Mouse (Mus musculus) thymus, postnatal 0 days (tissue): Measurements from ENCODE around the gene Pgbd5. TPM values are rescaled to one million over a fixed set of nuclear protein-coding genes. Genes with fewer than 3 reads are reported as not detected.

ENCODE experiments used
- DNase-seq: peaks from one replicate; pipeline ENCODE4 v3.0.0-alpha.2; 2015; ENCODE audit warnings: low spot score
- polyA plus RNA-seq: library from polyadenylated mRNA; unstranded; fragments of >200 nt; fragmentation: Nextera tagmentation; extraction: Ambion mirVana; gene quantifications from 2 replicates; pipeline ENCODE4 v1.2.1, GENCODE M21; 2015

The Pgbd5 gene
- polyA plus RNA-seq, 1 experiment from 2014 or later, result 0.25 TPM

DNA sequence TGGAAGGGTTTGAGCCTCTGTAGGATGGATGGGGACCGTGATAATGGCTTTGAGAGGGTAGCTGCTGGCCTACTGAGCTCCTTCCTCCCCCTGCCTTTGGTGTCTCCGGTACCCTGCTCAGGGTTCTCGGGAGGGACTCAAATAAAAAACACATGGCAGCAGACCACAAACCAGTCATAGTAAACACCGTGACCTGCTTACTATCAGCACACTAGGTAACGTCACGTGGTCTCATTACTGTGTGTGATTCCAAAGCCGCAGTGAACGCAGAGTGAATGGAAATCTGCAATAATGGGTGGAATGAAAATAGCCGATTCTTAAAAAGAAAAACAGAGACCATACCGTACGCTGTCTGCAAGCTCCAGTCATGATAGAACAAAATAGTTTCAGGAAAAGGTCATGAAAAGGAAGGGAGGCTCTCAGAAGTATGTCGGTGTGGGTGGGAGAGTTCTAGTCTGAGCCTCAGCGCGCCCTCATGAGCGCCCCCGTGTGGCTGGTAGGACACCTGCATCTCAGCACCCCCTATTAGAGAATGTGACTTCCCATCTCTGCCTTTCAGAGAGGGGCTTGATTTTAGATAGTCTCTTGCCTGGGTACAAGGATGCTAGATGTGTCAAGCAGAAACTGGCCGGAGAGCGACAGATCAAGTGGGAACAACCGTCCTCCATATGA lies 92.5 kb downstream of the Pgbd5 start:
- DNase-seq, result peak; percentile 81

DNA sequence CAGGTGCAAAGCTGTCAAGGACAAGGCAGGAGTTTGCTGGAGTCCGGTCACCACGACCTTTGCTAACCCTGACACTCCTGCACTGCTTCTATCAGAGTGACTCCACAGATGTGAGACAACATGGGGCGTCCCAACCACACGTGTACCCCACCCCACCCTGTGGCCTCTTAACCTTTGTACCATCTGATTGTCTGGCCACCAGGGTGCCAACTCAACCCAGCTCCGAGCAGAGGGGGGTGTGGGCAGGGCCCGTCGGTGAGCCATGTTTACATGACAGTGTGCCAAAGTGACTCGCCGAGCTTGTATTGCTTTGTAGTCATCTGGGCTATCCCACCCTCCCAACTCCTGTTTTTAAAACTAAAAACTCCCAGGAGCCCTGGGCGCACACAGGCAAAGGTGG lies 94.4 kb downstream of the Pgbd5 start:
- no peak for DNase-seq

DNA sequence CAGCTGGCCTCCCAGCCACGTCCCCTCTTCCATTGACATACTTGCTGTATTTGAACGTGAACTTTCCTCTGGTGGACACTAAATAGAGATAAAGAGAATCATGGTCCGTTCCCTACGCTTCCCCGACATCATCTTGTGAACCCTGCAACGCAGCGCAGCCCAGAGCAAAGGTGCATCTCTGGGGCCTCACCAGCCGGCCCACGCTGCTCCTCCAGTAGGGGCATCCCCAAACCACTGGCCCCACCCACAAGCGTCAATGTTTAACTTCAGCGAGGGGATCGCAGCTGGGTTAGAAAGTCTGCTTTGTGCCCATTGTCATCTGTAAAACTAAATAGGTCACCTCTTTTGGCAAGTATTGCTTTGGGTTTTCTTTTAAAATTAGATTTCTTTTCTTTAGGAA lies 95.5 kb downstream of the Pgbd5 start:
- DNase-seq, result peak; percentile 53

DNA sequence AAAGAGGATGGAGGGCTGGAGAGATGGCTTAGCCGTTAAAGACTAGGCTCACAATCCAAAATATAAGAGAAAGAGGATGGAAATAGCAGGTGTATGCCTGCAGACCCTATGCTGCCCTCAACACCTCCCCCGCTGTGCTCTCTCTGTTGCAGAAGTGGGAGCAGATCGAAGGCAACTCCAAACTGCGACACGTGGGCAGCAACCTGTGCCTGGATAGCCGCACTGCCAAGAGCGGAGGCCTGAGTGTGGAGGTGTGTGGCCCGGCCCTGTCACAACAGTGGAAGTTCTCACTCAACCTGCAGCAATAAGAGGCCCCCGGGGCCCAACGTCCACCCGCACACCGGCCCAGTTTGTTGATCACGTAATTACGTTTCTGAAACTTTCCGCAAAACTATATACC lies 96.3 kb downstream of the Pgbd5 start:
- DNase-seq, result no peak

DNA sequence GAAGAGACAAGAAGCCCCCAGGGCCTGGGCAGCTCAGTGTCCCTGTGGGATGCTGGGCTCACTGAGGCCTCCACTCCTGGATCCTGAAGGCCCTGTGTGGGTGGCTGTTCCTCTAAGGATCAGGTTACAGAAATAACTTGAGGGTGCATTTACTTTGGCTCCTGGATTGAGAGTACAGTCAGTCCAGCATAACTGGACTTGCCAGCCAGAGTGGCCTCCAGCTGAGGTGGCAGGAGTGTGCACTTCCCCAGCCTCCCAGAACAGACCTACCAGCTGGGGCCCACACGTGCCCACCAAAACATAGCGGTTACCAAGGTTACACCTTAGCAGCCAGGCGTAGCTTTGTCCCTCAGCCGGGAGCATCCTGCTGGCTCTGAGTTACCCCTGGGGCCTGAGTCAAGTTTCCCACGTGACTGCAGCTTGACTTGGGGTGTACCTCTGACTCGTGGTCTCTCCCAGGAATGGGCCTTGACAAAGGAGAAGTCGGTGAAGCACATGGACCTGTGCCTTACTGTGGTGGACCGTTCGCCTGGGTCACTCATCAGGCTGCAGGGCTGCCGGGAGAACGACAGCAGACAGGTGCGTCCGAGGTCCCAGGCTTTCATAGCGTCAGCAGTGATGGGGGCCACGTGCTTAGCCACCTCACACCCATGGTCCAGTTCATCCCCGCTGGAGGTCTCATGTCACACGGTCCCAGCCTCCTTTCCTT lies 98.9 kb downstream of the Pgbd5 start:
- no peak for DNase-seq

DNA sequence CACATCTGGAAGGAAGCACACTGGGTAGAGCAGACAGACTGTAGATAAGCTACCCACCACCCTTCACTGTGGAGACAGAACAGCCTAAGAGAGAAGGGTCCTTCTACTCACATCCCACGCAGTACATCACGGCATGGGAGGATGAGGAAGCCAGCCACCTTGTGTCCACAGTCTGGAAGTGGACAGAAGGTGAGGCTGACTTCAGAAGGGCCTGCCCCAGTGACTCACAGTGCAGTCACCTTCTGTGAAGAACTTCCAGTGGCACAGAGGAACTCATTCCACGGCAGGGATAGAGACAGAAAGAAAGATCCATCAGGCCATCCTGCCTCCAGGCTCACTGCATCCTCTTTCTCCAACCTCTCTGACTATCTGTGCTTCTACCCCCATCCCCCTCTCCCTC lies 99.7 kb downstream of the Pgbd5 start:
- no peak for DNase-seq

DNA sequence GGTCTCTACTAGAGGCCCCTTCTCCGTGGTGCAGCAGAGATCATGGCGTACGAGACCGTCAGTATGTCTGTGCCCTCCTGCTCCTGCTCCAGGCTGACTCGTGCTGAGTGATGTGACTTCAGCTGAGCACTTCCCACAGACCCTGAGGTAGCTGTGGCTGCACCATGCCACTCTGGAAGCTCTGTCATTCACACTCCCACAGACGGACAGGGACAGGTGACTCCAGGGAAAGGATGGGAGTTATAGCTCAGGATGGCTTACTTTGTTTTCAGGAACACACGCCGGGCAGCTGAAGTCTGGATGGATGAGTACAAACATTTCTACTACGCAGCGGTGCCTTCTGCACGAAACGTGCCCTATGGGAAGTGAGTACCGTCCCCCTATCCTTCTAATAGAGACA lies 103.2 kb downstream of the Pgbd5 start:
- no peak for DNase-seq

DNA sequence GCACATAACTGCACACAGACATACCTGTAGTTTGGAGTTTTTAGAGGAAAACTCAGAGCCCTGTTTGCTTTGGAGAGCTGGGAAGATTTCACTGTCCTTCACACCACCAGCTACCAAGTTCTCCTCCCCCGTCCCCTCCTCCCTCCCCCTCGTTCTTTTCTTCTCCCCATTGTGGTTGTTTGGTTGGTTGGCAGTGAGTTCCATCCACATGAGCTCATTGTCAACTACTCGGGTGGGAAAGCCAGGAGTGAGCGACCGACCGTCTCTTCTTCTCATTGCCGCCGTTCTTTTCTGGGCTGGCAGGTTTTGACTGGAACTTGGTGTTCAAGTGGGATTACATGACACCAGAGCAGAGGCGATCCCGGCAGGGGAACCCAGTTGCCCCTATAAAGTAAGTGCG lies 107.8 kb downstream of the Pgbd5 start:
- DNase-seq, result no peak

DNA sequence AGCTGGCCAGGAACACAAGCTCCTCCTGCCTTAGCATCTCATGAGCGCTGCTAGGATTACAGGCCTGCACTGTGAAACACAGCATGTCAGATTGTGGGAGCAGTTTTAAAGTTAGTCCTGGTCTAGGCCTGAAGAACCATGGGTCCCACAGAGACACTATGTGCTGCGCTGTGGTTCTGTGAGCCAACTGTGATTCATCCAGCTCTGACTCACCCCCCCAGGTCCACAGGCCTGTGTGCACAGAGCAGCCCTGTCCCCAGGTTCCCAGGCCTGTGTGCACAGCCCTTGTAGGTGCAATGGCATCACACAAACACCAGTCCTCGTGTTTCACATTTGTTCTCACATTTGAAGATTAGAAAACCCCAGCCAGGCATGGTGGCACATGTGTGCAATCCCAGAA lies 108.4 kb downstream of the Pgbd5 start:
- DNase-seq, result no peak

DNA sequence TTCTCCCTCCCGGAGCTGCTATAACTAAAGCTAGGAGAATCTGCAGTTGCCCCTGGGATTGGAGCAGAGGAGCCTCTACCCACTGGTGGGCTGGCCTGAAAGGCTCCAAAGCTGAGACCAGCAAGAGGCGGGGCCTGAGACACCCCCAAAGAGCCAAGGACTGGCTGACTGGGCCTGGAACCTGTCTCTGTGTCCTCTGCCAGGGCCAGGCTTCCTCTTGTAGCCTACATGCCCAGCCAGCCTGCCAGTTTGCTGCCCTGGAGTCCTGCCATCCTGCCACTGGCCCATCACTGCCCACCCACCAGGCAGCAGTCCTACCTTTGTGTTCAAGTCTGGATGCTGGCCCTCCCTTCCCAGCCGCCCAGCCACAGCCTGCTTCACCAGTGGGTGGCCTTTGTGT lies 109.0 kb downstream of the Pgbd5 start:
- DNase-seq, result no peak

DNA sequence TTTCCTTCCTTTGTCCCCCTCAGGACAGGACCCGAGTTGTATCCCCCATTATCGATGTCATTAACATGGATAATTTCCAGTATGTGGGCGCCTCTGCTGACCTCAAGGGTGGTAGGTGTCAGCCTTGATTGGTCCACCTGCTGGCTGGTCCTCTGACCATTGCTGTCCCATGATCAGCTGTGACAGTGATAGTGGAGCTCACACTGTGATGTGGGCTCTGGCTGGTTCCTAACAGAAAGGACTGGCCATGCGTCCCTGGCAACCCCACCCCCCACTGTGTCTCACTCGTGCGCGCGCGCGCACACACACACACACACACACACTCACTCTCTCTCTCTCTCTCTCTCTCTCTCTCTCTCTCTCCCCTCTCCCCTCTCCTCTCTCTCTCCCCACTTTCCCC lies 109.8 kb downstream of the Pgbd5 start:
- DNase-seq, result no peak

DNA sequence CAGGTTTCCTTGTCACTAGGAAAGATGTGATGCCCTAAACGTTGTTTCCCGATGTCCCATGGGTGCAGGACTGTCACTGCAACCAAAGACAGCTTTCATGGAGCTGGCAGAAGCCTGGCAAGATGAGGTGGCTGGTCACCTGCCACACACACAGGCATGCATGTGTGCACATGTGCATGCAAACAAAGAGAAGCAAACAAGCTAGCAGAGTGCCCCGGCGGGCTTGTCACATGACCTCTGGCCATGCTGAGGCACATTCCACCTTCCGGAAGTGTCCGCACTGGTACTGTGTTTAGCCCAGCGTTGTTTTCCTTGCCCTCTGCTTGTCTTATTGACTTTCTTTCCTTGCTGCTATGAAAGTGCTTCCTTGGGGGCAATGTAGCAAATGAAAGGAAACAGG lies 111.2 kb downstream of the Pgbd5 start:
- DNase-seq, result no peak

DNA sequence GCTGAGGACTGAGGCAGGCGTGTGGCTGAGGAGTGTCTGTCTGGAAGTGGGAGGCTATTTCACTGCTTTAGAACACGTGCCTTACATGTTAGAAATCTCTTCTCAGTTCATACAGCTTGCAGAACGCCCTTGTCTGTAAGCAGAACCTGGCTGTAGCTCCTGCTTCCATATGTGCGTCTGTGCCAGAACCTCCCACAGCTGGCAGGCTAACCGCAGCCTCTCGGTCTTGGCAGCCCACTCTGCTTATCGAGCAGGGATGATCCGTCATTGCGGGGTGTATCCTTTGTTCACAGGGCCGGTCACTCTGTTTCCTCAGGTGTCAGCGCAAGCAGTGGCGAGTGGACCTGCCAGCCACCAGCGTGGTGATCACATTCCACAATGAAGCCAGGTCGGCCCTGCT lies 116.1 kb downstream of the Pgbd5 start:
- no peak for DNase-seq

DNA sequence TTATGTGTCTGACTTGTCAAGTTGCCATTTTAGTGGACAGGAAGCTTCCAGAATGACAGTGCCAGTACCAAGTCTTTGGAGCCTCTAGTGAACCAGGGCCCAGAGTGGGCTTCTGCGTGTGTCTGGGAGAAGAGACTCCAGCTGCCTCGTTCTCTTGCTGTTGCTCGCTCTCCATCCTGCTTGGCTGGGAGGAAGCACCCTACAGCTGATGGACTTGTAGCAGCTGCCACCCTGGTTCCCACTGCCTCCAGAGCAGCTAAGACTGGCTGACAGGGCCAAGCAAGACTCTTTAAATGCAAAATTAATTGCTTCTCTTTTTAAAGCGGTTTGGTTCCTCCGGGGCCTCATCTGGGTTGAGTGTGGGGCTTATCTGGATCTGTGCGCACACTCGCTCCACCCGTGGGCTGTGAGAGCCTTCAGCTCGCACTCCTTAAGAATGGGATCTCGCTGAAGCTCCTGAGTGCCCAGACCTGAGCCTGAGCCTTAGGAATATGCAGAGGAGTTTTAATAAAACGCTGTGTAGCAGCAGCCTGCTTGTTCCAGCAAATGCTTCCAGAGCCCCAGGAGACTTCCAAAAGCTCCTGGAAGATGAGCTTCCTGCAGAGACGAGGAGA lies 118.1 kb downstream of the Pgbd5 start:
- peak; percentile 24 for DNase-seq

DNA sequence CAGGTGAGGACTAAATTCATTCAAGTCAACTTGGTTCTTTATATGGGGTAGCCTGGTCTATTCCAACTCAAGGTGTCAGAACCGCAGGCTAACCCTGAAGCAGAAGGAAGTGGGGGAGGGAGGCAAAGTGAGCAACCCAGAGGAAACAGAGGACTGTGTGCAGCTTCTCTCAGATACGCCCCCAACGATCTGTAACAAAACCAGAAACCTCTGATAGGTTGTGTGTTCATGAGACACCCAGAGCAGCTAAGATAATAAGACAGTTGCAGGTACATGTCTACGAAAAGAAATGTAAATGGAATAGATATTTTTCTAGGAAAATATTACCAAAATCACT lies 120.2 kb downstream of the Pgbd5 start:
- DNase-seq, result peak; percentile 75

Other genes starting within 250 kb of the Pgbd5 start
- gene Galnt2, start 208.3 kb downstream of the Pgbd5 start, polyA plus RNA-seq, result 70.9 and 73.9 TPM in 2 replicates
- gene Cog2, start 81.1 kb upstream of the Pgbd5 start, polyA plus RNA-seq, result 35.6 and 40.5 TPM in 2 replicates
- 2.1 and 2.7 TPM in 2 replicates for gene Agt, start 130.0 kb upstream of the Pgbd5 start, polyA plus RNA-seq
- 0.14 and 0.37 TPM in 2 replicates for gene Capn9, start 136.5 kb upstream of the Pgbd5 start, polyA plus RNA-seq
- gene 2310022B05Rik, start 223.7 kb upstream of the Pgbd5 start, polyA plus RNA-seq, result 6.7 and 6.9 TPM in 2 replicates